In genomic region chr14:34219786-34220198, GRCm38 (mm10) we compare ENCODE assay signal across 9 mouse cellular contexts. TPM values are rescaled to one million over a fixed set of nuclear protein-coding genes. Genes with fewer than 3 reads are reported as not detected.
A peak's percentile ranks its signal among the peaks of the same experiment; 100 is the strongest.
DNase-seq lines count a peak whose midpoint lies in the region; ATAC-seq and TF ChIP-seq lines count a peak whose summit lies in the region.
"Had no signal": no experiment of that assay in that cellular context is flagged by ENCODE, and none has a peak within 500 bp of the region (broad histone marks: within the 10 kb centered on the region; RNA-seq: fewer than 3 reads in every experiment).

No protein-coding gene starts in this region.

- WGBS in heart, embryonic 12.5 days, result 2% methylated on average over 29 of the region's 29 CpGs
- WGBS in hindbrain, embryonic 13.5 days, result 7% methylated on average over 29 of the region's 29 CpGs
- WGBS in midbrain, embryonic 11.5 days, result 4% methylated on average over 29 of the region's 29 CpGs

- no peak for TF ChIP-seq CTCF in Patski (IDR thresholded peaks at IDR 0.05)

- CTCF ChIA-PET in Patski (lab: Charles Lee), result interaction anchor here (0.9 kb wide), 1 partner anchor 12 kb away, joined by 3 read pairs; no protein-coding TSS in a partner anchor

- H3K27ac ChIP-seq in heart, embryonic 12.5 days (ENCODE audit: poor library complexity, severe bottlenecking), result no peak overlapping the region
- no peak overlapping the region for H3K27ac ChIP-seq in hindbrain, embryonic 13.5 days
- no peak overlapping the region for H3K27ac ChIP-seq in midbrain, embryonic 11.5 days (ENCODE audit: low read depth, low read length)

- ATAC-seq in heart, embryonic 12.5 days (ENCODE audit: insufficient number of reproducible peaks, low FRiP score), result 0 out of 2 replicates have a peak, but pooled peaks have one; percentile 33
- ATAC-seq in Patski, result peak; percentile 33
- peak; percentile 32; the same call in 1 of the 2 replicates for ATAC-seq in hindbrain, embryonic 13.5 days (ENCODE audit: low FRiP score)
- ATAC-seq in midbrain, embryonic 11.5 days (ENCODE audit: low FRiP score), result no peak

- peak overlapping the region; percentile 60; the same call in 1 of the 2 replicates for H3K9ac ChIP-seq in heart, embryonic 12.5 days
- H3K9ac ChIP-seq in hindbrain, embryonic 13.5 days, result peak overlapping the region; percentile 59
- no peak overlapping the region for H3K9ac ChIP-seq in midbrain, embryonic 11.5 days (ENCODE audit: low read length)

- intact Hi-C loops in heart, postnatal 25 days (cut with DNase I), result no loop called here

- peaks cover 57% of the 10 kb centered on the region for H3K27me3 ChIP-seq in heart, embryonic 12.5 days (replicated peaks)
- H3K27me3 ChIP-seq in Patski, result peaks cover 6% of the 10 kb centered on the region
- peaks cover 42% of the 10 kb centered on the region for H3K27me3 ChIP-seq in hindbrain, embryonic 13.5 days
- H3K27me3 ChIP-seq in midbrain, embryonic 11.5 days (ENCODE audit: control insufficient read depth, insufficient read depth, low read length), result peaks cover 10% of the 10 kb centered on the region

- peak overlapping the region; percentile 80 for H3K4me2 ChIP-seq in heart, embryonic 12.5 days
- peak overlapping the region; percentile 52 for H3K4me2 ChIP-seq in hindbrain, embryonic 13.5 days
- peak overlapping the region; percentile 40 for H3K4me2 ChIP-seq in midbrain, embryonic 11.5 days

- DNase-seq in heart, postnatal 25 days (ENCODE audit: low spot score), result no peak
- no peak for DNase-seq in Patski (ENCODE audit: low read depth, low spot score)
- DNase-seq in midbrain, embryonic 11.5 days (ENCODE audit: low spot score, missing footprints), result peak; percentile 85
- DNase-seq in MN1 (ENCODE audit: low spot score), result no peak
- no peak for DNase-seq in B cell, adult 2 months
- no peak for DNase-seq in T-cell, adult 2 months (ENCODE audit: low spot score)

- POLR2A ChIA-PET in Patski (lab: Charles Lee), result no interaction called here

- H3K9me3 ChIP-seq in heart, embryonic 12.5 days (replicated peaks), result no peaks in the 10 kb centered on the region
- no peaks in the 10 kb centered on the region for H3K9me3 ChIP-seq in hindbrain, embryonic 13.5 days
- H3K9me3 ChIP-seq in midbrain, embryonic 11.5 days (ENCODE audit: control insufficient read depth, low read length), result no peaks in the 10 kb centered on the region

- peak overlapping the region; percentile 45 for H3K4me3 ChIP-seq in heart, embryonic 12.5 days
- peak overlapping the region; percentile 29 for H3K4me3 ChIP-seq in hindbrain, embryonic 13.5 days
- H3K4me3 ChIP-seq in midbrain, embryonic 11.5 days (ENCODE audit: low read depth, low read length), result peak overlapping the region; percentile 22

- no peaks in the 10 kb centered on the region for H3K36me3 ChIP-seq in heart, embryonic 12.5 days
- no peaks in the 10 kb centered on the region for H3K36me3 ChIP-seq in hindbrain, embryonic 13.5 days
- no peaks in the 10 kb centered on the region for H3K36me3 ChIP-seq in midbrain, embryonic 11.5 days (ENCODE audit: control insufficient read depth, insufficient read depth, low read length)

- in situ Hi-C loops in Patski (cut with MboI; ENCODE audit: low pct_unique_long_range_greater_than_20kb), result no loop called here

- peaks cover 8% of the 10 kb centered on the region for H3K4me1 ChIP-seq in heart, embryonic 12.5 days (replicated peaks)
- peaks cover 9% of the 10 kb centered on the region for H3K4me1 ChIP-seq in hindbrain, embryonic 13.5 days (replicated peaks)
- no peaks in the 10 kb centered on the region for H3K4me1 ChIP-seq in midbrain, embryonic 11.5 days (ENCODE audit: control insufficient read depth, insufficient read depth, low read length)

RNA-seq across cellular contexts. Expression of gene Syt15, which starts 0.4 kb away (rescaled TPM):
- polyA plus RNA-seq in heart, embryonic 12.5 days (2016; fragmentation: Nextera tagmentation; extraction: Ambion mirVana), result 0.26 and 0.72 TPM in 2 replicates
- under 1 TPM; 0.70 to 0.75 TPM for total RNA-seq in heart, postnatal 25 days (2021)
- 0.03 TPM for polyA plus RNA-seq in Patski (2021)
- polyA plus RNA-seq in hindbrain, embryonic 13.5 days (2015; fragmentation: Nextera tagmentation; extraction: Ambion mirVana), result 0.48 and 0.68 TPM in 2 replicates
- 0.10 and 0.11 TPM in 2 replicates for polyA plus RNA-seq in midbrain, embryonic 11.5 days (2014; fragmentation: Nextera tagmentation; extraction: Ambion mirVana)
- total RNA-seq: common myeloid progenitor, adult 5-6 weeks had no signal

RNA-seq across cellular contexts. Expression of gene Gprin2, which starts 18.3 kb away (rescaled TPM):
- polyA plus RNA-seq in heart, embryonic 12.5 days (2016; fragmentation: Nextera tagmentation; extraction: Ambion mirVana), result 0.27 and 0.80 TPM in 2 replicates
- total RNA-seq in heart, postnatal 25 days (2021), result under 1 TPM; 0.08 to 0.28 TPM
- polyA plus RNA-seq in Patski (2021), result 0.33 TPM
- 4.8 and 5.5 TPM in 2 replicates for polyA plus RNA-seq in hindbrain, embryonic 13.5 days (2015; fragmentation: Nextera tagmentation; extraction: Ambion mirVana)
- polyA plus RNA-seq in midbrain, embryonic 11.5 days (2014; fragmentation: Nextera tagmentation; extraction: Ambion mirVana), result 0.39 and 0.60 TPM in 2 replicates
- total RNA-seq: common myeloid progenitor, adult 5-6 weeks had no signal
